In genomic region chr17:26095121-26095740, GRCm38 (mm10) we compare ENCODE assay signal across 8 mouse cellular contexts. TPM values are rescaled to one million over a fixed set of nuclear protein-coding genes. Genes with fewer than 3 reads are reported as not detected.
A peak's percentile ranks its signal among the peaks of the same experiment; 100 is the strongest.
DNase-seq lines count a peak whose midpoint lies in the region; ATAC-seq lines count a peak whose summit lies in the region.

Gene Nme4, minus strand, starts transcription at chr17:26095602.

- peak; percentile 88 for ATAC-seq in intestine, embryonic 15.5 days
- ATAC-seq in midbrain, embryonic 12.5 days (ENCODE audit: low FRiP score, low read depth), result peak; percentile 78

- peak within 1 kb of the TSS; percentile 76 for H3K4me3 ChIP-seq in intestine, embryonic 15.5 days (replicated peaks)
- H3K4me3 ChIP-seq in limb, embryonic 10.5 days, result peak within 1 kb of the TSS; percentile 70
- peak within 1 kb of the TSS; percentile 60 for H3K4me3 ChIP-seq in midbrain, embryonic 12.5 days

- peak within 1 kb of the TSS; percentile 91 for H3K9ac ChIP-seq in intestine, embryonic 15.5 days
- peak within 1 kb of the TSS; percentile 78 for H3K9ac ChIP-seq in midbrain, embryonic 12.5 days (replicated peaks)

- H3K36me3 ChIP-seq in intestine, embryonic 15.5 days, result peaks cover 4% of the 10 kb centered on the region; the same call in 1 of the 2 replicates
- H3K36me3 ChIP-seq in limb, embryonic 10.5 days, result peaks cover 29% of the 10 kb centered on the region
- peaks cover 14% of the 10 kb centered on the region for H3K36me3 ChIP-seq in midbrain, embryonic 12.5 days

- 0 out of 2 replicates have a peak, but pooled peaks cover 5% of the 10 kb centered on the region for H3K4me1 ChIP-seq in intestine, embryonic 15.5 days (replicated peaks)
- H3K4me1 ChIP-seq in limb, embryonic 10.5 days, result peaks cover 19% of the 10 kb centered on the region
- peaks cover 14% of the 10 kb centered on the region for H3K4me1 ChIP-seq in midbrain, embryonic 12.5 days

- intact Hi-C loops in heart, postnatal 25 days (cut with DNase I), result loop anchor here (5.0 kb wide), 1 partner anchor 147 kb away; the partner anchor contains the start of gene Fam234a

- H3K27ac ChIP-seq in intestine, embryonic 15.5 days, result peak within 1 kb of the TSS; percentile 73
- H3K27ac ChIP-seq in limb, embryonic 10.5 days, result peak within 1 kb of the TSS; percentile 96
- H3K27ac ChIP-seq in midbrain, embryonic 12.5 days (replicated peaks), result peak within 1 kb of the TSS; percentile 63; the same call in 1 of the 2 replicates

- H3K27me3 ChIP-seq in intestine, embryonic 15.5 days (replicated peaks), result no peaks in the 10 kb centered on the region
- no peaks in the 10 kb centered on the region for H3K27me3 ChIP-seq in limb, embryonic 10.5 days (ENCODE audit: low read depth, poor library complexity, severe bottlenecking)
- no peaks in the 10 kb centered on the region for H3K27me3 ChIP-seq in midbrain, embryonic 12.5 days

- no peaks in the 10 kb centered on the region for H3K9me3 ChIP-seq in intestine, embryonic 15.5 days
- no peaks in the 10 kb centered on the region for H3K9me3 ChIP-seq in limb, embryonic 10.5 days (replicated peaks)
- H3K9me3 ChIP-seq in midbrain, embryonic 12.5 days, result no peaks in the 10 kb centered on the region

- 1% methylated on average over 47 of the region's 47 CpGs for WGBS in intestine, embryonic 15.5 days
- 4% methylated on average over 47 of the region's 47 CpGs for WGBS in limb, embryonic 10.5 days
- WGBS in midbrain, embryonic 12.5 days, result 3% methylated on average over 47 of the region's 47 CpGs

- DNase-seq in heart, adult 18-20 months, result peak; percentile 38 to 69
- no peak for DNase-seq in heart, postnatal 25 days (ENCODE audit: low spot score)
- peak; percentile 75 for DNase-seq in cerebellum, adult 9-11 months
- peak in 1 of 2 experiments; percentile 75 for DNase-seq in frontal cortex, adult 2 months (ENCODE audit: extremely low spot score in 1 of 2, low spot score in 1 of 2)
- DNase-seq in limb, embryonic 10.5 days (ENCODE audit: low spot score), result peak; percentile 80
- DNase-seq in spleen, postnatal 10 days (ENCODE audit: low spot score in 2 of 2), result peak; percentile 61 to 76

- H3K4me2 ChIP-seq in intestine, embryonic 15.5 days (replicated peaks), result peak within 1 kb of the TSS; percentile 85
- peak within 1 kb of the TSS; percentile 69 for H3K4me2 ChIP-seq in midbrain, embryonic 12.5 days (replicated peaks)

RNA-seq across cellular contexts. Expression of gene Nme4, which starts in this region (rescaled TPM):
- total RNA-seq in heart, adult 18-20 months (2021), result 1 to 10 TPM; 4.7 to 5.1 TPM
- total RNA-seq in heart, postnatal 25 days (2021), result 1 to 10 TPM; 3.2 to 3.6 TPM
- 9.2 and 10.1 TPM in 2 replicates for polyA plus RNA-seq in frontal cortex, adult 2 months (2012; rRNA removed)
- 96.7 and 107 TPM in 2 replicates for polyA plus RNA-seq in intestine, embryonic 15.5 days (2015; fragmentation: Nextera tagmentation; extraction: Ambion mirVana)
- 163 and 186 TPM in 2 replicates for polyA plus RNA-seq in limb, embryonic 10.5 days (2016; fragmentation: Nextera tagmentation; extraction: Ambion mirVana)
- 48.0 and 50.7 TPM in 2 replicates for polyA plus RNA-seq in midbrain, embryonic 12.5 days (2016; fragmentation: Nextera tagmentation; extraction: Ambion mirVana)
